Mouse (Mus musculus) hematopoietic stem cell, adult 5-6 weeks (primary cell): ENCODE results near the gene Gdf15. TPM values are rescaled to one million over a fixed set of nuclear protein-coding genes. Genes with fewer than 3 reads are reported as not detected.

ENCODE experiments used
- ATAC-seq, 2 experiments: fragments of 125-278 bp in 1 of 2; replicated peaks in 1 of 2; 2 replicates each; pipeline ENCODE4 v1.8.0; 2016 to 2017; ENCODE audit warnings: inconsistent platforms in 2 of 2, mild to moderate bottlenecking in 2 of 2, moderate number of reproducible peaks in 2 of 2, low read depth in 1 of 2, moderate TSS enrichment in 1 of 2; ENCODE audit not compliant: low FRiP score in 2 of 2, poor library complexity in 2 of 2, severe bottlenecking in 2 of 2, insufficient read depth in 1 of 2, low TSS enrichment in 1 of 2
- total RNA-seq: library from RNA; stranded (forward); fragments of 172-1452, 232-1000 nt; gene quantifications from 2 replicates; pipeline ENCODE4 v1.2.3, GENCODE M21; 2017

Gdf15 gene
- total RNA-seq, 1 experiment from 2014 or later, result 1.7 TPM

DNA sequence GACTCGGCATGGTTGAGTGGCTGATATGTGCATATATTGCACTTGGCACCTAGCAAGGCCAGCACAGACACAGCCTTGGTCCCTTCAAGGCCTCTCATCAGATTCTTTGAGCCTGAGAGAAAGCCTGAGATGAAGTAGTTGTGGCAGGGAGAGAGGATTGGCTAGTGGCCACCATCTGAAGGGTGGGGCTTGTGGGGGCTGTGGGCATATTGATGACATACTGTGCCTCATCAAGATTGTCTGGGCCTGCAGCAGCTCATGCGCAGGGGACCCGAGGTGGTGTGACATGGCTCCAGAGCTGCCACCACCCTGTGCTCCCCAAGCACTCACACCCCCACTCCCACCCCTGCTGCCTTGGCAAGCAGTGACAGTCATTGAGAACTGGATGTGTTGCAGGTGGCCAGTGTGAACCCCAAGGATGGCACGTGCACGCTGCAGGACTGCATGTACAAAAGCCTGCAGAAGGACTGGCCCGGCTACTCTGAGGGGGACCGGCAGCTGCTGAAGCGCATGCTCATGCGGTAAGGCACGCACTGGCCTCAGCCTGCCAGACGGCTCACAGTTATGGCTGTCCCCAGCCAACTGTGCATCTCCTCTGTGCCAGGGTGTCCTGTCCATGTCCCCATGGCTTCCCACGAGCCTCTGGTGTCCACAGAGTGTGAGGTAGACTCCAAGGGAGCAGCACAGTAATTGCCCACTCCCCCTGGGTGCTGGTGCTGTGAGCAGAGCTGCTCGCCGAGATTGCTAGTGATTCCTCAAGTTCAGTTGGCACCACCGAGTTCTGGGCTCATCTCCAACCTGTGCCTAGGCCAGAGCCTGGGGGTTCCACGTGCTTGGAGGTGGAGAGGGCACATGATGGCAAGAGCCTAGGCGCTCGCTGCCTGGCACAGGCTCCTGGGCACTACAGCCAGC is 48.5 kb downstream of the Gdf15 start:
- ATAC-seq, result no peak

Other genes with a start within 250 kb of the Gdf15 start
- gene Crtc1, start 192.9 kb downstream of the Gdf15 start, total RNA-seq, result 5.9 and 7.1 TPM in 2 replicates
- gene Klhl26, start 155.5 kb downstream of the Gdf15 start, total RNA-seq, result 7.8 and 7.9 TPM in 2 replicates
- 0.20 TPM in 1 of 2 replicates, not detected in the other for gene Tmem59l, start 145.1 kb downstream of the Gdf15 start, total RNA-seq
- gene Crlf1, start 139.3 kb downstream of the Gdf15 start, total RNA-seq, result not detected in 2 replicates
- gene Rex1bd, start 125.7 kb downstream of the Gdf15 start, total RNA-seq, result 32.8 and 38.3 TPM in 2 replicates
- 2,498 and 4,881 TPM in 2 replicates for gene Uba52, start 121.7 kb downstream of the Gdf15 start, total RNA-seq
- 112 and 114 TPM in 2 replicates for gene Fkbp8, start 104.7 kb downstream of the Gdf15 start, total RNA-seq
- 66.1 and 70.0 TPM in 2 replicates for gene Kxd1, start 104.5 kb downstream of the Gdf15 start, total RNA-seq
- gene Ell, start 93.0 kb downstream of the Gdf15 start, total RNA-seq, result 9.2 and 14.3 TPM in 2 replicates
- gene Isyna1, start 38.1 kb downstream of the Gdf15 start, total RNA-seq, result 20.4 and 26.0 TPM in 2 replicates
- 24.8 and 88.6 TPM in 2 replicates for gene Ssbp4, start 23.6 kb downstream of the Gdf15 start, total RNA-seq
- 1.7 and 2.3 TPM in 2 replicates for gene Lrrc25, start 16.3 kb downstream of the Gdf15 start, total RNA-seq
- 5.5 and 8.2 TPM in 2 replicates for gene Pgpep1, start 27.9 kb upstream of the Gdf15 start, total RNA-seq
- 156 and 163 TPM in 2 replicates for gene Lsm4, start 40.8 kb upstream of the Gdf15 start, total RNA-seq
- 83.4 and 89.4 TPM in 2 replicates for gene Jund, start 66.5 kb upstream of the Gdf15 start, total RNA-seq
- gene Iqcn, start 71.0 kb upstream of the Gdf15 start, total RNA-seq, result 0.25 and 0.44 TPM in 2 replicates
- gene Gm3336, start 86.1 kb upstream of the Gdf15 start, total RNA-seq, result not detected in 2 replicates
- gene Pde4c, start 91.3 kb upstream of the Gdf15 start, total RNA-seq, result 0.56 and 1.0 TPM in 2 replicates
- 2.6 and 3.6 TPM in 2 replicates for gene Rab3a, start 122.2 kb upstream of the Gdf15 start, total RNA-seq
- 7.0 and 7.1 TPM in 2 replicates for gene Mpv17l2, start 128.5 kb upstream of the Gdf15 start, total RNA-seq
- 13.3 and 15.0 TPM in 2 replicates for gene Pik3r2, start 144.3 kb upstream of the Gdf15 start, total RNA-seq
- 14.4 and 28.0 TPM in 2 replicates for gene Mast3, start 172.6 kb upstream of the Gdf15 start, total RNA-seq
- 6.1 and 9.8 TPM in 2 replicates for gene Il12rb1, start 176.0 kb upstream of the Gdf15 start, total RNA-seq
- gene Arrdc2, start 207.3 kb upstream of the Gdf15 start, total RNA-seq, result 8.6 and 8.8 TPM in 2 replicates
- 0.56 and 1.5 TPM in 2 replicates for gene Kcnn1, start 230.8 kb upstream of the Gdf15 start, total RNA-seq
- gene Ccdc124, start 241.5 kb upstream of the Gdf15 start, total RNA-seq, result 18.0 and 20.1 TPM in 2 replicates